15 mouse cellular contexts compared by ENCODE assay signal in genomic region chr6:93065366-93065765, GRCm38 (mm10).
DNase-seq lines count a peak whose midpoint lies in the region; ATAC-seq and TF ChIP-seq lines count a peak whose summit lies in the region.
"Had no signal": no experiment of that assay in that cellular context is flagged by ENCODE, and none has a peak within 500 bp of the region (broad histone marks: within the 10 kb centered on the region; RNA-seq: fewer than 3 reads in every experiment).

No protein-coding gene starts in this region.

- no peaks in the 10 kb centered on the region for H3K27me3 ChIP-seq in kidney, adult 2 months (replicated peaks; ENCODE audit: control insufficient read depth, insufficient read depth, low read length)
- no peaks in the 10 kb centered on the region for H3K27me3 ChIP-seq in limb, embryonic 12.5 days
- H3K27me3 ChIP-seq: heart, embryonic 13.5 days; neural tube, embryonic 13.5 days had no signal

- ATAC-seq in limb, embryonic 12.5 days (ENCODE audit: insufficient number of reproducible peaks, insufficient read depth, low FRiP score, low TSS enrichment, low read depth), result peak; percentile 16; the same call in 1 of the 2 replicates
- ATAC-seq: intestine, postnatal 0 days had no signal

- intact Hi-C loops in heart, postnatal 10 days (cut with DNase I), result loop anchor here (5.0 kb wide), 1 partner anchor 477 kb away; no protein-coding TSS in a partner anchor

- H3K4me1 ChIP-seq in kidney, adult 2 months (ENCODE audit: control insufficient read depth, insufficient read depth, low read length), result peaks cover 4% of the 10 kb centered on the region
- H3K4me1 ChIP-seq in brown adipose tissue, adult 24 weeks (ENCODE audit: control insufficient read depth, insufficient read depth, insufficient read length, low read length), result peaks cover 4% of the 10 kb centered on the region; the same call in 1 of the 2 replicates
- H3K4me1 ChIP-seq in limb, embryonic 12.5 days (replicated peaks), result peaks cover 43% of the 10 kb centered on the region

- H3K9me3 ChIP-seq in limb, embryonic 12.5 days, result no peaks in the 10 kb centered on the region
- H3K9me3 ChIP-seq: heart, embryonic 13.5 days; neural tube, embryonic 13.5 days had no signal

- H3K36me3 ChIP-seq in kidney, adult 2 months (ENCODE audit: control insufficient read depth, insufficient read depth, low read length), result no peaks in the 10 kb centered on the region
- no peaks in the 10 kb centered on the region for H3K36me3 ChIP-seq in limb, embryonic 12.5 days
- H3K36me3 ChIP-seq: G1E; heart, embryonic 13.5 days; neural tube, embryonic 13.5 days had no signal

- no peak overlapping the region for H3K9ac ChIP-seq in limb, embryonic 12.5 days (replicated peaks)
- H3K9ac ChIP-seq: heart, embryonic 13.5 days; neural tube, embryonic 13.5 days had no signal

- H3K27ac ChIP-seq in kidney, adult 2 months (ENCODE audit: insufficient read depth, low read depth, low read length), result 0 out of 2 replicates have a peak overlapping the region, but pooled peaks have one; percentile 28
- peak overlapping the region; percentile 24; the same call in 1 of the 2 replicates for H3K27ac ChIP-seq in brown adipose tissue, adult 24 weeks (replicated peaks; ENCODE audit: low read depth, low read length)
- peak overlapping the region; percentile 50 for H3K27ac ChIP-seq in limb, embryonic 12.5 days

- WGBS in kidney, adult 2 months, result 47% methylated on average over 6 of the region's 6 CpGs
- 46% methylated on average over 6 of the region's 6 CpGs for WGBS in limb, embryonic 12.5 days

- H3K4me2 ChIP-seq in limb, embryonic 12.5 days, result 0 out of 2 replicates have a peak overlapping the region, but pooled peaks have one; percentile 15

- no peak overlapping the region for H3K4me3 ChIP-seq in kidney, adult 2 months (ENCODE audit: insufficient read depth, low read depth, low read length)
- no peak overlapping the region for H3K4me3 ChIP-seq in brown adipose tissue, adult 24 weeks (ENCODE audit: insufficient read depth, low read depth, low read length)
- H3K4me3 ChIP-seq in limb, embryonic 12.5 days (replicated peaks), result no peak overlapping the region
- H3K4me3 ChIP-seq: erythroblast, embryonic 14.5 days; neural tube, embryonic 13.5 days had no signal

- TF ChIP-seq POLR2A in kidney, adult 2 months (IDR thresholded peaks at IDR 0.05; ENCODE audit: low read depth, low read length), result no peak

- peak; percentile 34 for DNase-seq in kidney, adult 2 months
- DNase-seq in kidney, adult 18-20 months, result no peak
- peak; percentile 40 to 56 for DNase-seq in heart, postnatal 10 days
- DNase-seq in spleen, postnatal 36 days (ENCODE audit: low spot score in 2 of 2), result no peak
- no peak for DNase-seq in embryo, embryonic 9.5 days (ENCODE audit: extremely low spot score)
- DNase-seq: adrenal gland, postnatal 25 days; cerebellum, adult 9-11 months; thymus, postnatal 36 days had no signal

- no peak for TF ChIP-seq CTCF in kidney, adult 2 months (conservative IDR thresholded peaks at IDR 0.05; ENCODE audit: insufficient read depth, insufficient read length, low read depth, low read length)

Comparison
In these comparisons a context has a peak if more than half of its experiments do, and no peak if none do; other contexts are left out.
1. DNase-seq: peak in kidney, adult 2 months (single experiment) and heart, postnatal 10 days (2 of 2); none in kidney, adult 18-20 months (single experiment), spleen, postnatal 36 days (0 of 2) and embryo, embryonic 9.5 days (single experiment).
2. Peak in every context shown above with its lines, with median percentiles within 50 percentile points of each other: H3K27ac ChIP-seq.